Mouse (Mus musculus) ovary, adult 18-20 months (tissue): ENCODE measurements around the gene D430041D05Rik.
A peak's percentile ranks its signal among the peaks of the same experiment; 100 is the strongest.

Source experiments
- DNase-seq: peaks from one replicate; pipeline ENCODE4 v3.0.0; 2022; ENCODE audit warnings: low spot score, mixed read lengths

The D430041D05Rik gene

GRCm38 (mm10) chr2:104260920-104261740 lies 149.7 kb downstream of the D430041D05Rik start:
- DNase-seq, result no peak

- no peak for DNase-seq
Observed at GRCm38 (mm10) chr2:104256585-104256984, 154.2 kb downstream of the D430041D05Rik start.

GRCm38 (mm10) chr2:104254944-104255343 lies 155.9 kb downstream of the D430041D05Rik start:
- no peak for DNase-seq

GRCm38 (mm10) chr2:104253341-104253740 lies 157.5 kb downstream of the D430041D05Rik start:
- DNase-seq, result no peak

- DNase-seq, result no peak
Observed at GRCm38 (mm10) chr2:104251647-104252046, 159.2 kb downstream of the D430041D05Rik start.

- DNase-seq, result no peak
Observed at GRCm38 (mm10) chr2:104249856-104250255, 161.0 kb downstream of the D430041D05Rik start.

GRCm38 (mm10) chr2:104246851-104247250 lies 164.0 kb downstream of the D430041D05Rik start:
- DNase-seq, result no peak

- no peak for DNase-seq
Observed at GRCm38 (mm10) chr2:104242055-104242454, 168.8 kb downstream of the D430041D05Rik start.

GRCm38 (mm10) chr2:104237141-104237540 lies 173.7 kb downstream of the D430041D05Rik start:
- no peak for DNase-seq

DNA sequence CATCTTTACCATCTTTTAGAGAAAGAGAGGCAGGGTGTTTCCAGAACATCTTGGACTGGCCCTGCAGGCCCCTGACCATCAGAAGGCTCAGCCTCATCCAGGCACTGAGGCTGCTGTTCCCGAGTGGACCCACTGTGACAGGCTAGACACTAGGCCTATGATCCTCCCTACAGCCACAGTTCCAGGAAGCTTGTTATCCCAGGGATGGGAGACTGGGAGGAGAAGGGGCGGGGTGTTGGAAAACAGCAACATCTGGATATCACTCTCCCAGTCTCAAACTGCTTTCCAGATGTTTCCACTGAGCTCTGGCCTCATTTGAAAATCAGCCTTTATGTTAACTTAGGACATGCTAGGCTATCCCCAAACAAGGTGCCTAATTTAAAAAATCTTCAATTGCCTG lies 180.4 kb downstream of the D430041D05Rik start:
- no peak for DNase-seq

- DNase-seq, result no peak
Observed at GRCm38 (mm10) chr2:104226057-104226456, 184.8 kb downstream of the D430041D05Rik start.

DNA sequence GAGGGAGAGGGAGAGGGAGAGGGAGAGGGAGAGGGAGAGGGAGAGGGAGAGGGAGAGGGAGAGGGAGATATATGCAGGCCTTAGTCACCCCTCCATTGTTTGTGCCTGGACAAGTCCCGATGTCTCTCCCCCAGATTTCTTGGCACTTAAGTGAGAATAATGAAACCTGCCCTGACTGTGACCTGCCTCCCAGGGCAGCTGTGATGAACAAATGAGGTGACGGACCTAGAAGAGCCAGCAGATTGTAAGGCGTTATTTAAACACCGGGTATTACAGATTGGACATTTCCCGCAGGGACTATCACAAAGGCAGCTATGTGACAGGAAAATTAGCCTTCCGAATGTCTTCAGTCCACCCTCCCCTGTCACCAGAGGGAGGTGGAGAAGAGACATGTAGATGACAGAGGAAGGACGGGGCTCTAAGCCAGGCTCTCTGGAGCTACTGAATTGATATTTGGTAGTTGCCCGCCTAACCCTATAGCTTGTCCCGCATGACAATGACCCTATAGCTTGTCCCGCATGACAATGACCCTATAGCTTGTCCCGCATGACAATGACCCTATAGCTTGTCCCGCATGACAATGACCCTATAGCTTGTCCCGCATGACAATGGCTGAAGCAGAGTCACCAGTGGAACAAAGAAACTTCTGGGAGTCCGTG lies 191.0 kb downstream of the D430041D05Rik start:
- no peak for DNase-seq

DNA sequence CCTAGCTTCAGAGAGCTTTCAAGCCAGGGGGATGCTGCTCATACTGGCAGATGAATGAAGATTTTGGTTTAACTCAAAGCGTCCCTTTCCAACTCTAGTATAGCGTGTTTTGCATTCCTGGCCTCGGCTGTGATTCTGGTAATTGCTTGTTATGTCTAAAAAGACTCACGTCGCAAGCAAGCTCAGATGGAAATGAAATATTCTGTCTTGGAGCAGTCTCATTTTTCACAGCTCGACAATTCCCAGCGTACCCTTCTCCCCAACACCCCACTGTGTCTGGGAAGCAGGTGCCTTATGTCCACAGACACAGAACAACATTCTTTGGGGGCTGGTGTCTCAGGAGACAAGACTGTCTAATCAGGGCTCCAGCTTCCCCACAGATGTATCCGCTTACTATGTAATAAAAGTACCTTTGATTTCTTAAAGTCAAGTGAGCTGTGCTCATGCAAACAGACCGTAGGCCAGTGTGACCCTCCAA lies 192.2 kb downstream of the D430041D05Rik start:
- no peak for DNase-seq

GRCm38 (mm10) chr2:104218114-104218513 lies 192.7 kb downstream of the D430041D05Rik start:
- DNase-seq, result no peak

DNA sequence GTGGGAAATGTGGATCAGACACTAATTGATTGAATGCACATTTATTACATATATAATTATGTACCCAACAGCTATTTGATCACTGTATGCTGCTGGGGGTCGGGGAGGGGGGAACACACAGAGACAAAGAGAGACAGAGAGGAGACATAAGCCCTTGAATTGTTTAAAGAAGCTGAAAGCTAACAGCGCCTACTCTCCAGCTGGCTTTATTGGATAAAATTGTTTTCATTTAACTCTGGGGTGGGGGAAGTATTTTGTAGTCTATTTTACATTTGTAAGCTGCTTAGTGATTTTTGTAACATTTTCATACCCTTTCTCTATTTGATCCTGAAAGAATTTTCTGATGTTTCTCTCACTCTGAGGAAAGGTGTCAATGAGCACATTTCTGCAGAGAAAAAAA lies 201.4 kb downstream of the D430041D05Rik start:
- DNase-seq, result no peak

DNA sequence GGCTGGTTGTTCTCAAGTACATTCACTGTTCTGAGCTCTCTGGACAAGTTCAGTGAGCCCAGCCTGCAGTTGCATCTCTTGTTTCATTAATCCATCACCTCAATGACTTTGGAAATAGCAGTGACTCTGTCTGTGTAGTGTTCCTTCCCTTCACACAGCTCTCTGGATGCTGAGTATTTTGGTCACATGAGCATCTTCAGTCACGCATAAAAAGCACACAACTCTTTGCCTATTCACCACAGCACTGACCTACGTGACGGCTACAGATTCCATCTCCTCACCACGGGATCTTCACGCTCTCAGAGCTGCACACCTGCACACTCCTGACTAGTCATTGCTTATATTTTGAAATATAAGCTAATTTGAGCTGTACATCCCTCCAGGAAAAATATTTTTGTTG lies 202.4 kb downstream of the D430041D05Rik start:
- no peak for DNase-seq

DNA sequence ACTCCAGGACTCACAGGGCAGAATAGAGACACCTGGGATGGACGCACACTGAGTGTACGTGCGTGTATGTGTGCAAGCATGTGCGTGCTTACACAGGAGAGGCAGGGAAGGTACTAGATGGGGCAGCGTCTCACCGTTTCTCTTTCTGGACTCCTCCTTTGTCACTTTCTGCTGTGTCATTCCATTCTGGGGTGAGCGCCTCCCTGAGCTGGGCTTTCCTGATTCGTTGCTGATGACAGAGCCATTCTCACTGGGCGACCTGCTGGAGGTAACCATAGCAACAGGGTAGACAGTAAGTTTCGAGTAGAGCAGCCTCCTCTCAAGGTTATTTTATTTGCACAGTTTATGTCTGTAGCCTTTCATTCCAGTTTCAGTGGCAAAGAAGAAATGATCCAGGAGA lies 202.9 kb downstream of the D430041D05Rik start:
- DNase-seq, result peak; percentile 50

- no peak for DNase-seq
Observed at GRCm38 (mm10) chr2:104205623-104206022, 205.2 kb downstream of the D430041D05Rik start.

- no peak for DNase-seq
Observed at GRCm38 (mm10) chr2:104200211-104200610, 210.6 kb downstream of the D430041D05Rik start.

- no peak for DNase-seq
Observed at GRCm38 (mm10) chr2:104198186-104198585, 212.6 kb downstream of the D430041D05Rik start.

DNA sequence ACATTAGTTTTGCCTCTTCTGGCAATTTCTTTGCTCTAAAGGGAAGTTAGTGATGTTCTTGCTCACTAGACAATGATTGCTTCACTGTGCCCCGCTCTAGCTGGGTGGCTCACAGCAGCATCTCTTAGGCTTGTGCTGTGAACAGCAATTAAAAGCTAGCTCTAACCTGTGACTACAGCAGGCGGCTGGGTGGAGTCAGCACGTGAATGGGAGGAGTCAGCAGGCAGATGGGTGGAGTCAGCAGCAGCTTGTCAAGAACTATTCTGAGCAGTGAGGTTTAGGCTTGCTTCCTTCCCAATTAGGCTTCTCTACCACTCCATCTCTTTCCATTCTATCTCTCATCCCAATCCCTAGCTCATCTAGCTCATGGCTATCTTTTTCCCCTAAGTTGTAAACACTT lies 213.5 kb downstream of the D430041D05Rik start:
- no peak for DNase-seq

DNA sequence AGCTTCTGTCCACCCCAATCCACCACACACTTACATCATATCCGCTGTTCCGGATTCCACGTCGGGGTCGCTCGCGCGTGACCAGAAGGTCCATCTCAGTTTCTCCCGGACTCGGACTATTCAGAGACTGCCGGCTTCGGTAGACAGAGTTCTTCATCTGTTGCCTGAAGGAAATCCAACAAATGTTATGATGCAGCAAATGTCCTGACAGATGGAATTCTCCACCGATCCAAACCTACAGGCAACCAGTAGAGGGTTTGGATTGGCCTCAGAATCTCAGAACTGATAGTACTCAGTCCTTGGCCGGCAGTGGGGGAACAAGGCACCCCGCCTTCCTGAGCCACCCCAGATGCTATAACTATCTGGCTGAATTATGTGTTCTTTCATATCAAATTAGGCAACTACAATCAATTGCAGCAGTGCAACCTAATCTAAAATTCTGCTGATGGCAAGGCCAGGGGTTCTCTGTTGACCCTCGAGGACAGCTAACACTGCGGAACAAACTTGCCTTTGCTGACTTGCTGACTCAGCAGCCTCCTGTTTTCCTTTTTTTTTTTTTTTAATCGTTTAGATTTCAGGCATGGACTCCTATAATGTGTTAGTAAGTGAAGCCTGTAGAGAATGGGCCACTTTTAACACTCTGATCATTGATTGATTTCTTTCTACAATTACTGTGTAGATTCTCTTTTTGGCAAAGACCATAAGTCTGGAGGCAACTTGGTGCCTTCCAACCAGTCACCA lies 218.2 kb downstream of the D430041D05Rik start:
- no peak for DNase-seq

GRCm38 (mm10) chr2:104191723-104192122 lies 219.1 kb downstream of the D430041D05Rik start:
- no peak for DNase-seq
